Mouse (Mus musculus): ENCODE data around the gene Mmp25. TPM values are rescaled to one million over a fixed set of nuclear protein-coding genes. Genes with fewer than 3 reads are reported as not detected.

The Mmp25 gene
- polyA plus RNA-seq, 1 experiment from 2014 or later: 0.43 TPM

DNA sequence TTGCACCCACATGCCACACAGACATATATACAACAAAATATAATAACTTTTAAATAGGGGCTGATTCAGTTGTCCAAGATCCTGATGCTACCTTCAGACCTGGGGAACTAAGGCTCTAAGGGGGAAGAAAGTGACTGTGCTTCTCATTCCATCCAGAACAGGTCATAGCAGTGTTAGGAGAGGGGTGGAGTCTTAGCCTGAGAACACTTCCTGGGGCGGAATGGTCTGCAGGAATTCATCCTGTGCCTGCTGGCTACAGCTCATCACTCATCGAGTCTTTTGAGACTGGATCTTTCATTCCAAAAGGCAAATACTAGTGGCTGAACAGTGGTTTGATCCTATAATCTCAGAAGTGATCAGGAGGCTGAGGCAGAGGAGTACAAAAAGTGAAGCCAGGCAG is 57.8 kb downstream of the Mmp25 start:
- DNase-seq (ENCODE audit: low spot score): no peak
- H3K4me1 ChIP-seq: peaks cover 19% of the 10 kb centered on the region
- H3K4me3 ChIP-seq: no peak overlapping the region
- H3K27me3 ChIP-seq (ENCODE audit: insufficient read depth, poor library complexity, severe bottlenecking): no peaks in the 10 kb centered on the region
- no peak overlapping the region for H3K27ac ChIP-seq
- H3K9me3 ChIP-seq: no peaks in the 10 kb centered on the region
- peaks cover 9% of the 10 kb centered on the region; the same call in 1 of the 2 replicates for H3K36me3 ChIP-seq
- WGBS: 46% methylated on average over 2 of the region's 2 CpGs

DNA sequence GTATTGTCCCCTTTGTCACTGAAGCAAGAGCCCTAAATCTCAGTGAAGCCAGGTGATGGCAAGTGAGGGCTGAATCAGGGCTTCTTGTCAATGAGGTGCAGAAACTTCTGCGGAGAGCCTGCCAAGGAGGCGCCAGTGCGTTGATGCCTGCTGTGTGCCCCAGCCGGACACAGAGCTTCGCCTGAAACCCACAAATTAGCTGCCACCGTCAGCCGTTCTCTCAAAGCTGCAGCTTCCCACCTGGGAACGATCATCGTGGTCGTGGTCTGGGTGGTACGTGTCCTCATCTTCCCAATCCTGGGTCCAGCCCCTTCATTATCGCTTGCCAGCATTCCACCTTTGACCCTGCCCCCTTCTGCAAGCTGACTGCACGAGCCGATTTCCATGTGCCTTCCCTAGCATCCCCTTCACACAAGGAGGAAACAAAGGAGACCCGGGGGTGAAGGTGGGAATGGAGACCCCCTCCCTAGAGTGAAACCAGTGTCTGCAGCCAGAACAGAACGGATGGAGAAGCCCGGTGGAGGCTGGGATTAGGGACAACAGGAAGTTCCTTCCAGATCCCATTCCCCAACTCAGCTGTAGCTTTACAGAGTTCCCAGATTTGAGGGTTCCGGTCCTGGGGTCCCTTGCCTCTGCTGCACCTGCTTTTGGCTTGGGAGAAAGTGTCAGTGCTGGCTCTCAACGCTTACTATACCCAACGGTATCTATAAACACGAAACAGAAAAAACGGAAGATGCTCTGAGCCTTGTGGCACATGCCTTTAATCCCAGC is 59.2 kb downstream of the Mmp25 start:
- peaks cover 19% of the 10 kb centered on the region for H3K36me3 ChIP-seq
- H3K4me1 ChIP-seq: peaks cover 19% of the 10 kb centered on the region
- no peaks in the 10 kb centered on the region for H3K9me3 ChIP-seq
- H3K27ac ChIP-seq: peak overlapping the region; percentile 81
- H3K27me3 ChIP-seq (ENCODE audit: insufficient read depth, poor library complexity, severe bottlenecking): no peaks in the 10 kb centered on the region
- peak overlapping the region; percentile 72 for H3K4me3 ChIP-seq
- under 1% methylated on average over 22 of the region's 22 CpGs for WGBS
- no peak for DNase-seq (ENCODE audit: low spot score)

DNA sequence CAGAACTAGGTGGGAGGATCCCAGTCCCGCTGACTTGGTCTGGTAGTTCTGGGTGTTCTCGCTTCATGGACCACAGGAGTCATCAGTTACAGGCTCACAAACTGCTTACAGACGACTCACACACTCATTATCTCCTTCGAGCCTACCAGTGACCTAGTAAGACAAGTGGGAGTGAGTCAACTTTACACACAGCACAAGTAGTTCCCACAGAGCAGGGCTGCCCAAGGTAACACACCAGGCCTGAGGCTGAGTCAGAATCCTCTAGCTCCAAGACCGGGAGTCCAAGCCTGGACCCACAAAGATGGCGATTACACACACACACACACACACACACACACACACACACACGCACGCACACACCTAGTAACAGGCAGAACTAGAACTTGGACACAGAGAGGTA is 60.3 kb downstream of the Mmp25 start:
- H3K4me1 ChIP-seq: peaks cover 19% of the 10 kb centered on the region
- 82% methylated on average over 8 of the region's 8 CpGs for WGBS
- no peak overlapping the region for H3K27ac ChIP-seq
- H3K9me3 ChIP-seq: no peaks in the 10 kb centered on the region
- peaks cover 31% of the 10 kb centered on the region for H3K36me3 ChIP-seq
- no peaks in the 10 kb centered on the region for H3K27me3 ChIP-seq (ENCODE audit: insufficient read depth, poor library complexity, severe bottlenecking)
- peak overlapping the region; percentile 72 for H3K4me3 ChIP-seq
- DNase-seq (ENCODE audit: low spot score): no peak

Other genes starting within 250 kb of the Mmp25 start
- gene Vmn2r117, start 165.6 kb downstream of the Mmp25 start, polyA plus RNA-seq (2016; fragmentation: Nextera tagmentation; extraction: Ambion mirVana): not detected in 2 replicates
- 19.5 and 23.0 TPM in 2 replicates for gene Zfp213, start 81.0 kb downstream of the Mmp25 start, polyA plus RNA-seq (2016; fragmentation: Nextera tagmentation; extraction: Ambion mirVana)
- gene Zfp13, start 45.8 kb downstream of the Mmp25 start, polyA plus RNA-seq (2016; fragmentation: Nextera tagmentation; extraction: Ambion mirVana): 12.0 and 15.4 TPM in 2 replicates
- 0.10 and 0.21 TPM in 2 replicates for gene Zscan10, start 44.4 kb downstream of the Mmp25 start, polyA plus RNA-seq (2016; fragmentation: Nextera tagmentation; extraction: Ambion mirVana)
- gene Bicdl2, start 15.2 kb upstream of the Mmp25 start, polyA plus RNA-seq (2016; fragmentation: Nextera tagmentation; extraction: Ambion mirVana): 0.28 and 0.40 TPM in 2 replicates
- gene Hcfc1r1, start 28.3 kb upstream of the Mmp25 start, polyA plus RNA-seq (2016; fragmentation: Nextera tagmentation; extraction: Ambion mirVana): 152 and 305 TPM in 2 replicates
- 60.1 and 63.7 TPM in 2 replicates for gene Thoc6, start 28.6 kb upstream of the Mmp25 start, polyA plus RNA-seq (2016; fragmentation: Nextera tagmentation; extraction: Ambion mirVana)
- 35.4 and 72.4 TPM in 2 replicates for gene Tnfrsf12a, start 32.2 kb upstream of the Mmp25 start, polyA plus RNA-seq (2016; fragmentation: Nextera tagmentation; extraction: Ambion mirVana)
- 7.0 and 33.4 TPM in 2 replicates for gene Cldn6, start 34.0 kb upstream of the Mmp25 start, polyA plus RNA-seq (2016; fragmentation: Nextera tagmentation; extraction: Ambion mirVana)
- 0.76 and 2.4 TPM in 2 replicates for gene Cldn9, start 38.7 kb upstream of the Mmp25 start, polyA plus RNA-seq (2016; fragmentation: Nextera tagmentation; extraction: Ambion mirVana)
- gene 1520401A03Rik, start 77.5 kb upstream of the Mmp25 start, polyA plus RNA-seq (2016; fragmentation: Nextera tagmentation; extraction: Ambion mirVana): not detected in 2 replicates
- 46.5 and 53.2 TPM in 2 replicates for gene Pkmyt1, start 81.1 kb upstream of the Mmp25 start, polyA plus RNA-seq (2016; fragmentation: Nextera tagmentation; extraction: Ambion mirVana)
- gene Paqr4, start 95.6 kb upstream of the Mmp25 start, polyA plus RNA-seq (2016; fragmentation: Nextera tagmentation; extraction: Ambion mirVana): 8.7 and 9.3 TPM in 2 replicates
- gene Kremen2, start 100.6 kb upstream of the Mmp25 start, polyA plus RNA-seq (2016; fragmentation: Nextera tagmentation; extraction: Ambion mirVana): 0.43 and 1.9 TPM in 2 replicates
- gene Flywch1, start 126.3 kb upstream of the Mmp25 start, polyA plus RNA-seq (2016; fragmentation: Nextera tagmentation; extraction: Ambion mirVana): 97.9 and 117 TPM in 2 replicates
- 9.0 and 20.3 TPM in 2 replicates for gene Flywch2, start 140.8 kb upstream of the Mmp25 start, polyA plus RNA-seq (2016; fragmentation: Nextera tagmentation; extraction: Ambion mirVana)
- 342 and 505 TPM in 2 replicates for gene Srrm2, start 145.3 kb upstream of the Mmp25 start, polyA plus RNA-seq (2016; fragmentation: Nextera tagmentation; extraction: Ambion mirVana)
- gene Elob, start 183.9 kb upstream of the Mmp25 start, polyA plus RNA-seq (2016; fragmentation: Nextera tagmentation; extraction: Ambion mirVana): 907 and 984 TPM in 2 replicates
- gene Prss33, start 190.8 kb upstream of the Mmp25 start, polyA plus RNA-seq (2016; fragmentation: Nextera tagmentation; extraction: Ambion mirVana): not detected in 2 replicates
- not detected in 2 replicates for gene Prss32, start 198.6 kb upstream of the Mmp25 start, polyA plus RNA-seq (2016; fragmentation: Nextera tagmentation; extraction: Ambion mirVana)
- gene Prss41, start 198.9 kb upstream of the Mmp25 start, polyA plus RNA-seq (2016; fragmentation: Nextera tagmentation; extraction: Ambion mirVana): 0.41 and 1.5 TPM in 2 replicates
- gene Prss21, start 222.8 kb upstream of the Mmp25 start, polyA plus RNA-seq (2016; fragmentation: Nextera tagmentation; extraction: Ambion mirVana): not detected in 2 replicates
- gene Dcpp1, start 235.6 kb upstream of the Mmp25 start, polyA plus RNA-seq (2016; fragmentation: Nextera tagmentation; extraction: Ambion mirVana): not detected in 2 replicates
- gene Dcpp2, start 235.6 kb upstream of the Mmp25 start, polyA plus RNA-seq (2016; fragmentation: Nextera tagmentation; extraction: Ambion mirVana): not detected in 2 replicates

Measured in heart, embryonic 10.5 days (tissue).